15 mouse cellular contexts compared by ENCODE assay signal in the genomic region with DNA sequence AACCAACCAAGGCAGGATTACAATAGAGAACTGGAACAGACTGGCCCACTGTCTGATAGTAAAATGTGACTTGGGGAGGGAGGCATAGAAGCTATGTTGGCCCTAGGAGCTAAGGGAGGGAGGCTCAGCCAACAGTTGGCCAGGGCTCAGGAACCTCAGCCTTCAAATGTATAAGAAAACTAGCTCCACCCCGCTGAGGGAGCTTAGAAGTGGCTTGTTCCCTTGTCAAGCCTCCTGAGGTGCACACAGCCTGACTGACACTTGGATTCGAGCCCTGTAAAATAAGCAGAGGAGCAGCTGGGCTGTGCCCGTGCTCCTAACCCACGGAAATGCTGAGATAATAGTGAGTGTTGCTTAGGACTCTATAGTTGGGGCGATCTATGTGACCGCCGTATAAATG.
DNase-seq lines count a peak whose midpoint lies in the region; ATAC-seq lines count a peak whose summit lies in the region.
"Had no signal": no experiment of that assay in that cellular context is flagged by ENCODE, and none has a peak within 500 bp of the region (broad histone marks: within the 10 kb centered on the region; RNA-seq: fewer than 3 reads in every experiment).

No protein-coding gene starts in this region.

- H3K9me3 ChIP-seq in forebrain, embryonic 14.5 days (replicated peaks; ENCODE audit: control insufficient read depth, low read length): no peaks in the 10 kb centered on the region
- H3K9me3 ChIP-seq in forebrain, embryonic 10.5 days: no peaks in the 10 kb centered on the region
- H3K9me3 ChIP-seq in embryonic facial prominence, embryonic 10.5 days: no peaks in the 10 kb centered on the region
- H3K9me3 ChIP-seq in midbrain, embryonic 15.5 days: no peaks in the 10 kb centered on the region
- H3K9me3 ChIP-seq: G1E; liver, embryonic 15.5 days; midbrain, embryonic 12.5 days; neural tube, embryonic 13.5 days had no signal

- peak; percentile 46 for DNase-seq in forebrain, embryonic 14.5 days (ENCODE audit: low spot score)
- no peak for DNase-seq in forebrain, embryonic 10.5 days (ENCODE audit: extremely low spot score, low spot score)
- DNase-seq in left cerebral cortex, postnatal 4 days: peak; percentile 58
- no peak for DNase-seq in left cerebral cortex, adult 11 months (ENCODE audit: low spot score)
- no peak for DNase-seq in embryonic facial prominence, embryonic 10.5 days (ENCODE audit: low spot score)
- no peak for DNase-seq in ovary, postnatal 36 days (ENCODE audit: low spot score)
- DNase-seq: cerebellum, adult 8-10 months; thymus, adult 2 months had no signal

- 0 out of 2 replicates have a peak, but pooled peaks cover 7% of the 10 kb centered on the region for H3K4me1 ChIP-seq in forebrain, embryonic 14.5 days (ENCODE audit: control insufficient read depth, insufficient read depth, low read length)
- H3K4me1 ChIP-seq in forebrain, embryonic 10.5 days: peaks cover 60% of the 10 kb centered on the region
- H3K4me1 ChIP-seq in embryonic facial prominence, embryonic 10.5 days: peaks cover 71% of the 10 kb centered on the region
- 0 out of 2 replicates have a peak, but pooled peaks cover 3% of the 10 kb centered on the region for H3K4me1 ChIP-seq in midbrain, embryonic 15.5 days
- H3K4me1 ChIP-seq: liver, embryonic 15.5 days had no signal

- peak; percentile 46; the same call in 1 of the 2 replicates for ATAC-seq in forebrain, embryonic 14.5 days
- peak; percentile 33; the same call in 1 of the 2 replicates for ATAC-seq in midbrain, embryonic 15.5 days (replicated peaks)
- ATAC-seq in megakaryocyte-erythroid progenitor cell, adult 5-6 weeks (replicated peaks; ENCODE audit: low FRiP score, low TSS enrichment, poor library complexity, severe bottlenecking): no peak
- ATAC-seq: activated CD4-positive, CD25-positive, alpha-beta regulatory T cell, adult 4 months had no signal

- H3K27ac ChIP-seq in forebrain, embryonic 14.5 days (ENCODE audit: low read depth, low read length): no peak overlapping the region
- no peak overlapping the region for H3K27ac ChIP-seq in forebrain, embryonic 10.5 days
- peak overlapping the region; percentile 65 for H3K27ac ChIP-seq in embryonic facial prominence, embryonic 10.5 days (replicated peaks)
- H3K27ac ChIP-seq in midbrain, embryonic 15.5 days: no peak overlapping the region
- H3K27ac ChIP-seq: liver, embryonic 15.5 days; midbrain, embryonic 12.5 days; neural tube, embryonic 13.5 days had no signal

- H3K4me2 ChIP-seq in forebrain, embryonic 14.5 days (ENCODE audit: low read length): no peak overlapping the region
- H3K4me2 ChIP-seq in midbrain, embryonic 15.5 days: no peak overlapping the region
- H3K4me2 ChIP-seq: liver, embryonic 15.5 days; midbrain, embryonic 12.5 days; neural tube, embryonic 13.5 days had no signal

- no peak overlapping the region for H3K9ac ChIP-seq in forebrain, embryonic 14.5 days (ENCODE audit: low read length)
- H3K9ac ChIP-seq in midbrain, embryonic 15.5 days: no peak overlapping the region
- H3K9ac ChIP-seq: liver, embryonic 15.5 days; midbrain, embryonic 12.5 days; neural tube, embryonic 13.5 days had no signal

- intact Hi-C loops in left cerebral cortex, postnatal 4 days (cut with DNase I): no loop called here

- no peak overlapping the region for H3K4me3 ChIP-seq in forebrain, embryonic 14.5 days (ENCODE audit: low read depth, low read length)
- H3K4me3 ChIP-seq in forebrain, embryonic 10.5 days: no peak overlapping the region
- H3K4me3 ChIP-seq in embryonic facial prominence, embryonic 10.5 days: no peak overlapping the region
- no peak overlapping the region for H3K4me3 ChIP-seq in midbrain, embryonic 15.5 days
- H3K4me3 ChIP-seq: liver, embryonic 15.5 days; midbrain, embryonic 12.5 days; neural tube, embryonic 13.5 days had no signal

- no peaks in the 10 kb centered on the region for H3K36me3 ChIP-seq in forebrain, embryonic 14.5 days (ENCODE audit: control insufficient read depth, insufficient read depth, low read length)
- no peaks in the 10 kb centered on the region for H3K36me3 ChIP-seq in forebrain, embryonic 10.5 days (replicated peaks)
- H3K36me3 ChIP-seq in embryonic facial prominence, embryonic 10.5 days (replicated peaks): no peaks in the 10 kb centered on the region
- H3K36me3 ChIP-seq in midbrain, embryonic 15.5 days (replicated peaks): no peaks in the 10 kb centered on the region
- H3K36me3 ChIP-seq: G1E; liver, embryonic 15.5 days; midbrain, embryonic 12.5 days; neural tube, embryonic 13.5 days had no signal

- no peaks in the 10 kb centered on the region for H3K27me3 ChIP-seq in forebrain, embryonic 14.5 days (replicated peaks; ENCODE audit: control insufficient read depth, insufficient read depth, low read length)
- no peaks in the 10 kb centered on the region; the same call in 1 of the 2 replicates for H3K27me3 ChIP-seq in forebrain, embryonic 10.5 days (ENCODE audit: poor library complexity, severe bottlenecking)
- 0 out of 2 replicates have a peak, but pooled peaks cover 7% of the 10 kb centered on the region for H3K27me3 ChIP-seq in embryonic facial prominence, embryonic 10.5 days (replicated peaks; ENCODE audit: low read depth, poor library complexity, severe bottlenecking)
- no peaks in the 10 kb centered on the region for H3K27me3 ChIP-seq in midbrain, embryonic 15.5 days (replicated peaks)
- H3K27me3 ChIP-seq: liver, embryonic 15.5 days; midbrain, embryonic 12.5 days; neural tube, embryonic 13.5 days had no signal

- 48% methylated on average over 7 of the region's 7 CpGs for WGBS in forebrain, embryonic 14.5 days
- 50% methylated on average over 7 of the region's 7 CpGs for WGBS in forebrain, embryonic 10.5 days
- WGBS in embryonic facial prominence, embryonic 10.5 days: 52% methylated on average over 7 of the region's 7 CpGs
- WGBS in midbrain, embryonic 15.5 days: 41% methylated on average over 7 of the region's 7 CpGs

Comparison
In these comparisons a context has a peak if more than half of its experiments do, and no peak if none do; other contexts are left out.
1. DNase-seq: peak in forebrain, embryonic 14.5 days (single experiment) and left cerebral cortex, postnatal 4 days (single experiment); none in forebrain, embryonic 10.5 days (single experiment), left cerebral cortex, adult 11 months (single experiment), embryonic facial prominence, embryonic 10.5 days (single experiment) and ovary, postnatal 36 days (single experiment).